Mouse (Mus musculus): Measurements from ENCODE around the gene 6430628N08Rik. TPM values are rescaled to one million over a fixed set of nuclear protein-coding genes. Genes with fewer than 3 reads are reported as not detected.

6430628N08Rik gene
- total RNA-seq (2021) = not detected in 2 replicates
- long read RNA-seq = 0 reads

- no peak for DNase-seq
These were observed at the start of gene 6430628N08Rik for GRCm38 (mm10) chr4:115890553-115890952. Gene 6430628N08Rik (plus strand): TSS chr4:115890665.

GRCm38 (mm10) chr4:115840842-115841241 is 49.6 kb upstream of the 6430628N08Rik start:
- no peak for DNase-seq

GRCm38 (mm10) chr4:115846656-115847055 is 43.8 kb upstream of the 6430628N08Rik start:
- no peak for DNase-seq

GRCm38 (mm10) chr4:115847377-115847776 is 43.1 kb upstream of the 6430628N08Rik start:
- no peak for DNase-seq

- DNase-seq = no peak
These were observed 42.4 kb upstream of the 6430628N08Rik start for GRCm38 (mm10) chr4:115848083-115848482.

GRCm38 (mm10) chr4:115848990-115849677 is 41.3 kb upstream of the 6430628N08Rik start:
- no peak for DNase-seq

- no peak for DNase-seq
These were observed 40.4 kb upstream of the 6430628N08Rik start for GRCm38 (mm10) chr4:115850111-115850510.

GRCm38 (mm10) chr4:115850631-115851030 is 39.8 kb upstream of the 6430628N08Rik start:
- no peak for DNase-seq

- DNase-seq = no peak
These were observed 38.9 kb upstream of the 6430628N08Rik start for GRCm38 (mm10) chr4:115851569-115851968.

GRCm38 (mm10) chr4:115855100-115855499 is 35.4 kb upstream of the 6430628N08Rik start:
- DNase-seq = no peak

- DNase-seq = no peak
These were observed 34.9 kb upstream of the 6430628N08Rik start for GRCm38 (mm10) chr4:115855609-115856008.

- no peak for DNase-seq
These were observed 34.2 kb upstream of the 6430628N08Rik start for GRCm38 (mm10) chr4:115856282-115856681.

GRCm38 (mm10) chr4:115857293-115857883 is 33.1 kb upstream of the 6430628N08Rik start:
- no peak for DNase-seq

GRCm38 (mm10) chr4:115863352-115863751 is 27.1 kb upstream of the 6430628N08Rik start:
- DNase-seq = no peak

- DNase-seq = no peak
These were observed 26.6 kb upstream of the 6430628N08Rik start for GRCm38 (mm10) chr4:115863880-115864279.

GRCm38 (mm10) chr4:115869512-115870210 is 20.8 kb upstream of the 6430628N08Rik start:
- DNase-seq = no peak

- no peak for DNase-seq
These were observed 17.2 kb upstream of the 6430628N08Rik start for GRCm38 (mm10) chr4:115873231-115873630.

GRCm38 (mm10) chr4:115878216-115878678 is 12.2 kb upstream of the 6430628N08Rik start:
- no peak for DNase-seq

- no peak for DNase-seq
These were observed 11.6 kb upstream of the 6430628N08Rik start for GRCm38 (mm10) chr4:115878828-115879227.

- DNase-seq = no peak
These were observed 9.3 kb upstream of the 6430628N08Rik start for GRCm38 (mm10) chr4:115881183-115881582.

- DNase-seq = no peak
These were observed 8.3 kb upstream of the 6430628N08Rik start for GRCm38 (mm10) chr4:115882195-115882594.

- DNase-seq = no peak
These were observed 6.4 kb upstream of the 6430628N08Rik start, which contains the start of gene Kncn for GRCm38 (mm10) chr4:115884022-115884421. Gene Kncn (plus strand): TSS chr4:115884400.

GRCm38 (mm10) chr4:115885846-115886245 is 4.6 kb upstream of the 6430628N08Rik start:
- no peak for DNase-seq
